Mouse (Mus musculus): Measurements from ENCODE around the gene Tex2. TPM values are rescaled to one million over a fixed set of nuclear protein-coding genes. Genes with fewer than 3 reads are reported as not detected.

Tex2 gene
- polyA plus RNA-seq, 1 experiment from 2014 or later: 10.9 TPM

DNA sequence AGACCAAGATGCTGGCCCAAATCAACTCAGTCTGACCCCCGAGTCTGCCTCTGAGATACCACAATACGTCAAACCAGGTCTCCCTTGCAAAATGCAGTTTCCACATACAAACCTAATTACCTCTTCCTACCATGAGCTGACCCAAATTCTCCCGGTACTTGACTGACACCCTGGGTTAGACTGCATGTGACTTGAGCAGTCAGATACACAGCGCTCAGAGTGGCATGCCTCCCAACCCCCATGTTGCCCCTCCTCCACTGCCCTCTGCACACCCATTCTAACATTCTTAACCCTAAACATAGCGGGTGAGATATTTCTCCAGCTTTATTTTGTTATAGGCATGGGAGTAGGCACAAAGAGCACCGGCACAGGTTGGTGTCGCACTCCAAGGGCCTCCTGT is 55.8 kb downstream of the Tex2 start:
- Histone ChIP-seq H3K36me3 (no peaks in the 10 kb centered on the region), H3K27ac (0 out of 2 replicates have a peak overlapping the region, but pooled peaks have one; percentile 18), H3K9me3 (no peaks in the 10 kb centered on the region), H3K4me1 (peaks cover 25% of the 10 kb centered on the region), H3K27me3 (no peaks in the 10 kb centered on the region), H3K4me2 (no peak overlapping the region), H3K4me3 (no peak overlapping the region), H3K9ac (no peak overlapping the region)
- 73% methylated on average over 7 of the region's 7 CpGs for WGBS
- 0 out of 2 replicates have a peak, but pooled peaks have one; percentile 31 for ATAC-seq (ENCODE audit: insufficient number of reproducible peaks, low FRiP score, low TSS enrichment, low read depth)

DNA sequence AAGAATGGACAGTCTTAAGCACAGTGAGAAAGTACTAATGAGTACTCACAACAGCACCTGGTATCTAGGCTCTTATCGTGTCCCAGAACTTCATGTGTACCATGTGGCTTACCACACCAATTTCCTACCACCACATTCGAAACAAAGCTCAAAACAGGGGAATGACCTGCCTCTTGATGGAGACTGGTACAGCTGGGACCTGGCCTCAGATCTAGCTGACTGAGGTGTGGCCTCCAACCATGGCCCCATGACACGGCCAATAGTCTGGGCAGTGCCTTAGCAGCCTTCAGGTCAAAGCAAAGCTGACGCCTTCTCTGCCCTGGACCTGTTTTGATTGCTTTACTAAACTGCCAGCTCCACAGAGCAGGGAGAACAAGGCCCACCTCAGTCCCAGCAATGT is 56.5 kb downstream of the Tex2 start:
- H3K27me3 ChIP-seq: no peaks in the 10 kb centered on the region
- peaks cover 25% of the 10 kb centered on the region for H3K4me1 ChIP-seq
- H3K9ac ChIP-seq: no peak overlapping the region
- H3K27ac ChIP-seq: peak overlapping the region; percentile 18
- no peak for ATAC-seq (ENCODE audit: insufficient number of reproducible peaks, low FRiP score, low TSS enrichment, low read depth)
- H3K36me3 ChIP-seq: no peaks in the 10 kb centered on the region
- H3K4me3 ChIP-seq: no peak overlapping the region
- H3K4me2 ChIP-seq: no peak overlapping the region
- no peaks in the 10 kb centered on the region for H3K9me3 ChIP-seq
- WGBS: 53% methylated on average over 4 of the region's 4 CpGs

DNA sequence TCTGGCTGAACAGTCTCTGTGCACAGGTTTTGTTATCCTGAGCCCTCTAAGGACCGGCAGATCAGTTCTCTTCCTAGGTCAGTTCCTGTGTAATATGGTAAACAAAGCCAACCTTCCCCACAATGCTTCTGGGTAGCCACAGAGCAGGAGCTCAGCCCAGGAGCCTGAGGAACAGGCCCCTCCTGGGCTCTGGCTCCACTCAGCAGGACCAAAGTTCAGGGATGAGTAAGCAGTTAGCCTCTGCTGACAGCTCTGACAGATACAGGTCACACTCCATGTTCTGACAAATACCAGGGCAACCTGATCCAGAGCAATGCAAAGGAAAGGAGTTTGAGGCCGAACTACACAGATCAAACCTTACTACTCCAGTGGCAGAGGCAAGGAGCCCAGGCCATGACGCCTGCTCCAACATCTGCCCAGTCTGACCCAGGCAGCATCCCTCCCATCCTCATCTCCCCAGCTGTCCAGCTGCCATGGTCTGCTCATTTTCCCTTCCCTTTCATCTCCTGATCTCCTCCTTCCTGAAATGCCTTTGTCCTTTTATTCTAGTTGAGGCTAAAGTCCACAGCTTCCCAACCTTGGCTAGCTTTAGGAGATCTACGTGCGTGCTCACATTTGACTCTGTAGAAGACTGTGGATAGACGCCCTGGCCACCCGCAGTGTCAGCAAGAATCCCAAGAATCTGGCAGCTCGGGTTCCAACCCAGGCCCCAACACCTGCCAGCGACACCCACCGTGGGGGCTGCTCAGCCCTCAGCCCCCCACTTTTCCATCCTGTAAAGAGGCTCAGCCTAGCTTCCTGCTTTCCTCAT is 57.2 kb downstream of the Tex2 start:
- no peak overlapping the region for H3K9ac ChIP-seq
- WGBS: 35% methylated on average over 10 of the region's 10 CpGs

DNA sequence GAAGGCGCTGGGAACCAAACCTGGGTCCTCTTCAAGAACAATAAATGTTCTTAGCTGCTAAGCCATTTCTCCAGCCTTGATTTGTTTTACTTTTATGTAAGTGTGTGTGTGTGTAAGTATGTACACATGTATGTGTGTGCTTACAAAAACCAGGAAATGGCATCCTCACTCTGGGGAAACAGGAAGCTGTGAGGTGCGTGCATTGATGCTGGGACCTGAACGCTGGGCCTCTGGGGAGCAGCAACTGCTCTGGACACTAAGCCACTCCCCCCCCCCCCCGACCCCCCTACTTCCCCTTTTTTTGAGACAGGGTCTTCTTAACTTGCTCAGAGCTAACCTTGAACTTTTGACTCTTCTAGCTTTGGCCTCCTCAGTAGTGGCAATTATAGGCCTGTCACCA is 62.8 kb downstream of the Tex2 start:
- H3K4me2 ChIP-seq: no peak overlapping the region
- no peak overlapping the region for H3K4me3 ChIP-seq
- H3K9ac ChIP-seq: no peak overlapping the region
- H3K36me3 ChIP-seq: peaks cover 20% of the 10 kb centered on the region
- no peaks in the 10 kb centered on the region for H3K27me3 ChIP-seq
- no peaks in the 10 kb centered on the region for H3K9me3 ChIP-seq
- no peak overlapping the region for H3K27ac ChIP-seq
- no peak for ATAC-seq (ENCODE audit: insufficient number of reproducible peaks, low FRiP score, low TSS enrichment, low read depth)
- 97% methylated on average over 4 of the region's 4 CpGs for WGBS
- H3K4me1 ChIP-seq: peaks cover 5% of the 10 kb centered on the region; the same call in 1 of the 2 replicates

More for the DNA sequence above, 57.2 kb downstream of the Tex2 start:
- ATAC-seq (ENCODE audit: insufficient number of reproducible peaks, low FRiP score, low TSS enrichment, low read depth): no peak
- H3K36me3 ChIP-seq: no peaks in the 10 kb centered on the region
- no peak overlapping the region for H3K4me2 ChIP-seq
- no peaks in the 10 kb centered on the region for H3K27me3 ChIP-seq
- no peaks in the 10 kb centered on the region for H3K9me3 ChIP-seq
- peaks cover 25% of the 10 kb centered on the region for H3K4me1 ChIP-seq
- H3K27ac ChIP-seq: peak overlapping the region; percentile 17; the same call in 1 of the 2 replicates
- no peak overlapping the region for H3K4me3 ChIP-seq

DNA sequence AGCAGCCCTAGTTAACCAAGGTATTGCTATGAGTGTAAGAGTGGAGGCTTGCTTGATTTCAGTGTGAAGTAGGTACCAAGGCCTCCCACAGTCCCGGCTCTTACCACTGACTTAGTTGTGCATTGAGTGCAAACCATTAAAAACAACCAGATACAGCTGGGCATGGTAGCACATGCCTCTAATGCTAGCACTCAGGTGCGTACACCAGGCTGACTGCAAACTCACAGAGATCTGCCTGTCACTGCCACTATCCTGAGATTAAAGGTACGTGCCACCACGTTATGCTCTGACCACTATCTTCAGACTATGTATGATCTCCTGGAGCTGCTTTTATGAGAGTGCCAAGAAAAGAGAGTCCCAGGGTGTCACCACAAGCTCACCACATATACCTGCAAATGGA is 67.1 kb downstream of the Tex2 start:
- H3K9me3 ChIP-seq: no peaks in the 10 kb centered on the region
- no peak for ATAC-seq (ENCODE audit: insufficient number of reproducible peaks, low FRiP score, low TSS enrichment, low read depth)
- H3K4me3 ChIP-seq: no peak overlapping the region
- WGBS: 87% methylated on average over 4 of the region's 4 CpGs
- peaks cover 38% of the 10 kb centered on the region for H3K36me3 ChIP-seq
- no peaks in the 10 kb centered on the region for H3K4me1 ChIP-seq
- no peak overlapping the region for H3K4me2 ChIP-seq
- no peak overlapping the region for H3K27ac ChIP-seq
- no peak overlapping the region for H3K9ac ChIP-seq
- no peaks in the 10 kb centered on the region for H3K27me3 ChIP-seq

DNA sequence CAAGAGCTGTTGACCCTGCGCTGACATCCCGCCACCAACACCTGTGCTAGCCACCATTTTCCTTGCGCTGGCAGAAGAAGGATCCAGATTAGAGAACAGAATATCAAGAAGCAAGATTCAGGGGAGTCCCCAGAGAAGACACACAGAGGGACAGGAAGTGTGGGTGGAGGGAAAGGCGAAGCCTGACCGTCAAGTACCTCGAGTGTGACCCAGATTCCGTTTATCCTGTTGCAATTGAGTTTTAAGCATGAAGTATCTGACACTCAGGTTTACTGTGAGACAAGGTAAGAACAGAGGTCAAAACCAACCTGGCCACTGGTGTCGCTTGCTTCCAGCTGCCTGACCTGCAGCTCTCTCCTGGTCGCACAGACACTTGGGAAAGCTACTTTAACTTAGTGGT is 68.3 kb downstream of the Tex2 start:
- H3K9me3 ChIP-seq: no peaks in the 10 kb centered on the region
- no peak overlapping the region for H3K9ac ChIP-seq
- H3K36me3 ChIP-seq: peaks cover 38% of the 10 kb centered on the region
- H3K4me3 ChIP-seq: no peak overlapping the region
- WGBS: 89% methylated on average over 9 of the region's 9 CpGs
- H3K27ac ChIP-seq: no peak overlapping the region
- H3K27me3 ChIP-seq: no peaks in the 10 kb centered on the region
- ATAC-seq (ENCODE audit: insufficient number of reproducible peaks, low FRiP score, low TSS enrichment, low read depth): no peak
- H3K4me1 ChIP-seq: peaks cover 3% of the 10 kb centered on the region
- H3K4me2 ChIP-seq: no peak overlapping the region

DNA sequence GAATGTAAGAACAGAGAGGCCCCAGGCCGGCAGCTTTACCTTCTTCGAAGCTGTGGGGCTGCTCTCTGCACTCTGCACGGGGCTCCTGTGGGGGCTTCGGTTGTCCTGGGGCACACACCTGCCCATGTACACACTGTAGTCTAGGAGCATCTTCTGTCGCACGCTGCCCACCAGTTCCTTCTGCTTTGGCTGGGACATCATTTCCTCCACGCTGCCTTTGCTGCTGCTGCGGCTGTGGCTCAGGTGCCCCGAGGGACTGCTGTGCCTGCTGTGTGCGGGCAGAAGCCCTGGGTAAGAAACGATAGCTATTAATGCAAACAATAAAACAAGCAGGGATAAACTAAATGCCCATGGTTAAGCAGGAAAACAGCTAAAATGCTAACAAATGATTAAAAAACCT is 69.1 kb downstream of the Tex2 start:
- Histone ChIP-seq H3K27ac (no peak overlapping the region), H3K27me3 (no peaks in the 10 kb centered on the region), H3K4me2 (no peak overlapping the region), H3K36me3 (peaks cover 38% of the 10 kb centered on the region), H3K9ac (no peak overlapping the region), H3K4me1 (peaks cover 3% of the 10 kb centered on the region), H3K9me3 (no peaks in the 10 kb centered on the region), H3K4me3 (no peak overlapping the region)
- 70% methylated on average over 11 of the region's 11 CpGs for WGBS
- ATAC-seq (ENCODE audit: insufficient number of reproducible peaks, low FRiP score, low TSS enrichment, low read depth): no peak

DNA sequence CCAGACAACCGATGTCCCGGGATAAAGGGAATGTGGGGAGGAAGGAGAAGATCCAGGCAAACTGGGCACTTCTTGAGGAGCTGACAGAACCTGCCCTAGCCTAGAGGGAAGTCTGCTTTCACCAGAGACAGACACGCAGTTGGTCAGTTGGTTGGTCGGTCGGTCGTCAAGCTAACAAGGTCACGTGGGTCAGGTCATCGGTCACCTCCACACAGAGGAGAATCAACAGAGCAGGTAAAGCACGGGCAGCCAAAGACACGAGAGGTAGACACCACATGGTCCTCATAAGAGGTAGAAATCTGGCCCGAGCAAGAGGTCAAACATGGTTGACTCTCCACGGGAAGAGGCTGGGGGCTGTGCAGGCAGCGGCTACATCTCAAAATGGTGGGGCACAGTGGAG is 70.2 kb downstream of the Tex2 start:
- H3K27me3 ChIP-seq: no peaks in the 10 kb centered on the region
- no peak overlapping the region for H3K27ac ChIP-seq
- no peak overlapping the region for H3K4me2 ChIP-seq
- peaks cover 36% of the 10 kb centered on the region for H3K36me3 ChIP-seq
- no peak for ATAC-seq (ENCODE audit: insufficient number of reproducible peaks, low FRiP score, low TSS enrichment, low read depth)
- no peaks in the 10 kb centered on the region for H3K9me3 ChIP-seq
- H3K9ac ChIP-seq: no peak overlapping the region
- WGBS: 88% methylated on average over 13 of the region's 13 CpGs
- peaks cover 3% of the 10 kb centered on the region for H3K4me1 ChIP-seq
- H3K4me3 ChIP-seq: no peak overlapping the region

DNA sequence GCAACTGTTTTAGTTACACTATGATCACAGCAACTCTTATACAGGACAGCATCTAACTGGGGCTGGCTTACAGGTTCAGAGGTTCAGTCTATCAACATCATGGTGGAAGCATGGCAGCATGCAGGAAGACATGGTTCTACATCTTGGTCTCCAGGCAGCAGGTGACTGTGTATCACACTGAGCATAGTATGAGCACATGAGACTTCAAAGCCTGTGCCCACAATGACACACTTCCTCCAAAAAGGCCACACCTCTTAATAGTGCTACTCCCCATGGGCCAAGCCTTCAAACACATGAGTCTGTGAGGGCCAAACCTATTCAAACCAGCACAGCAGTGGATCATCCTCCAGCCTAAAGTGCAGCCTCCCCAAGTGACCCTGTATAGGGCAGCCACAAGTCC is 70.8 kb downstream of the Tex2 start:
- Histone ChIP-seq H3K36me3 (peaks cover 35% of the 10 kb centered on the region), H3K4me1 (peaks cover 3% of the 10 kb centered on the region), H3K9ac (no peak overlapping the region), H3K27ac (no peak overlapping the region), H3K4me2 (no peak overlapping the region), H3K27me3 (no peaks in the 10 kb centered on the region), H3K9me3 (no peaks in the 10 kb centered on the region), H3K4me3 (no peak overlapping the region)
- ATAC-seq (ENCODE audit: insufficient number of reproducible peaks, low FRiP score, low TSS enrichment, low read depth): no peak

DNA sequence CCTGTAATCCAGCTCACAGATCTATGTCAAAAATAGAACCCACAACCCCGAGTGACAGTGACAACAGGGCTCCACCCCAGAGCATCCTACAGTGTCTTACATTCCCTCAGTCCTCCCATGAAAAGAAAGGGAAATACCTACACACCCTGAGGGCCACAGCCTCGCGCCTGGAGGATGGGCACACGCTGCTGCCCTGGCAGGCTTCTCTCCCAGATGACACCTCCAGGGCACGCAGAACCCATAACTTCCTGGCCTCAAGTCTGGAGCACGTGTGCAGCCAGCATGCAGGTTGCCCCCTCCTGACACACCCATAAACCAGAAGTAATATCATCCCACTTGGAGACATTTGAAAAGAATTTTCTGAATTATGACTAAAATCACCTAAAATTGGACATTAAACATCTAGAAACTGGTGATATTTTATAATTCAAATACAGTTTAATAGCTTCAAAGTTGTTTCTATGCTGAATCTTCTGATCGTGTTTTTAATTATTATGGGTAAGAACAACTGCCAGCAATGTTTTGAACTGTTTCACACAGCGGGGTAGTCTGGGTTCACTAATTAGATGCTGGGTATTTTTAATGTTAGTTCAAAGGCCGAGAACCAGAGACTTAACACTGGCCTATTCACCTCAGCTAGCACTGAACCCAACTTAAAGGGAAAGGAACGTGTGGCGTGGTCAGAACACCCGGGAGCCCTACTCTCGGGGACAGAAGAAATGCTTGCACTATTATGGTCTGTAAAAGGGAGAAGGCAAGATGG is 72.5 kb downstream of the Tex2 start:
- Histone ChIP-seq H3K4me1 (peaks cover 3% of the 10 kb centered on the region), H3K9ac (no peak overlapping the region), H3K9me3 (no peaks in the 10 kb centered on the region), H3K4me3 (no peak overlapping the region), H3K36me3 (peaks cover 22% of the 10 kb centered on the region), H3K27ac (no peak overlapping the region), H3K4me2 (no peak overlapping the region), H3K27me3 (no peaks in the 10 kb centered on the region)
- WGBS: 30% methylated on average over 13 of the region's 13 CpGs
- no peak for ATAC-seq (ENCODE audit: insufficient number of reproducible peaks, low FRiP score, low TSS enrichment, low read depth)

DNA sequence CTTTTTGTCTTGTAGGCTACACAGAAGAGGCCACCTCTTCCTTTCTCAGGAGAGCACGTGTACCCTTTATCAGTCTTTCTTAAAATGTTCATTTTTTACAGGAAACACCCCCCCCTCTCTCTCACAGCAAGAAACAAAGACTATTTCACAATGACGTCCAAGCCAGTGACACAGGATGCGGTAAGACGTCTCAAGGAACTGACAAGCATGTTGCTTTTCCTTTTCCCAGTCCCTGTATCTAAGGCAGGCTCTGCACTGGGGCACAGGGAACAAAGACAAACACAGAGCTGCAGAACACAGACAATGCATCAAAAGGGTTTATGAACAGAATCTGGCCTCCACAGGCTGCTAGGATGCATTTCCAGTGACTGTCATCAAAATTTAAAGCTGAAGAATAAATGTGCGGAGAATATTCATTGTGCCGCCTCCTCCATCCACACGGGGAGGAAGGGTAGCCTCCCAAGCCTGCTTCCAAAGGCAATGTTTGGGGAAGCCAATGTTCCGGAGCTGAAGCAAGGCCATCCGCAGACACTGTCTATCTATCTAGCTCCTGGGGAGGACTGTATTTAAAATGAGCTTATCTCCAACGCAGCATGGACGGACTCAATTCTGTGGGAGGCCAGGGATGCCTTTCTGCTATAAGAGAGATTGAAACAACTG is 76.8 kb downstream of the Tex2 start:
- Histone ChIP-seq H3K4me1 (peaks cover 13% of the 10 kb centered on the region), H3K27ac (peak overlapping the region; percentile 64), H3K36me3 (peaks cover 6% of the 10 kb centered on the region; the same call in 1 of the 2 replicates), H3K4me3 (no peak overlapping the region), H3K27me3 (no peaks in the 10 kb centered on the region), H3K4me2 (no peak overlapping the region), H3K9ac (no peak overlapping the region), H3K9me3 (no peaks in the 10 kb centered on the region)
- 78% methylated on average over 11 of the region's 11 CpGs for WGBS
- ATAC-seq (ENCODE audit: insufficient number of reproducible peaks, low FRiP score, low TSS enrichment, low read depth): no peak

All from limb, embryonic 15.5 days (tissue).